ENCODE assay signal across 8 mouse cellular contexts in the genomic region with DNA sequence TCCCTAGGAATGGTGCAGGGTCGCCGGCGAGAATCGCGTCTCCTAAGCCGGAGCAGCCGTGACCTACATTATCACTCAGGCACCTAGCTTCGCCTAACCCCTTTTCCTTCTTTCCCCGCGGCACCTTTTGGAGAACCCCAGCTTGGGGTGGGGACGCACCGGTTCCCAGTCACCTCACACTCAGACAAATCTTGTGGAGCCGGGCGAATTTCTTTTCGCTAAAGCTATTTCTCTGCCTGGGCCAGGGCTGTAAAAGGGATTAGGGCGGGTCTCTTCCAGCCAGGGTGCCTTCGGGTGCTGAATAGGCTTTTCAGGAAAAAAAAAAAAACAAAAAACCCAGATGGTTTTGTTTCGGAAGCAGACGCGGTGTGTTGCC. TPM values are rescaled to one million over a fixed set of nuclear protein-coding genes. Genes with fewer than 3 reads are reported as not detected.
A peak's percentile ranks its signal among the peaks of the same experiment; 100 is the strongest.
DNase-seq lines count a peak whose midpoint lies in the region; ATAC-seq and TF ChIP-seq lines count a peak whose summit lies in the region.

No protein-coding gene starts in this region.

- no peak for TF ChIP-seq POLR2A in embryonic fibroblast, embryonic 13.5 days (IDR thresholded peaks at IDR 0.05; ENCODE audit: low read depth, low read length)

- no peak for TF ChIP-seq EP300 in stomach, postnatal 0 days (optimal IDR thresholded peaks at IDR 0.05)

- H3K36me3 ChIP-seq in stomach, postnatal 0 days (ENCODE audit: control insufficient read depth, insufficient read depth, low read length): no peaks in the 10 kb centered on the region

- H3K27me3 ChIP-seq in stomach, postnatal 0 days (ENCODE audit: control insufficient read depth, insufficient read depth, low read length): no peaks in the 10 kb centered on the region

- WGBS in stomach, postnatal 0 days: under 1% methylated on average over 20 of the region's 20 CpGs

- peak overlapping the region; percentile 65 for H3K9ac ChIP-seq in stomach, postnatal 0 days (ENCODE audit: low read length)

- no peak for ATAC-seq in stomach, postnatal 0 days (ENCODE audit: low FRiP score, low TSS enrichment)

- H3K4me2 ChIP-seq in stomach, postnatal 0 days (replicated peaks; ENCODE audit: low read depth): peak overlapping the region; percentile 97

- no peak for TF ChIP-seq CTCF in embryonic fibroblast, embryonic 13.5 days (IDR thresholded peaks at IDR 0.05; ENCODE audit: borderline replicate concordance, insufficient read depth, low read length)
- TF ChIP-seq CTCF in stomach, postnatal 0 days (IDR thresholded peaks at IDR 0.05; ENCODE audit: low read depth): no peak

- H3K27ac ChIP-seq in embryonic fibroblast, embryonic 13.5 days (ENCODE audit: insufficient read depth, low read length): no peak overlapping the region
- no peak overlapping the region for H3K27ac ChIP-seq in stomach, postnatal 0 days (replicated peaks)

- peak; percentile 12 to 30 for DNase-seq in layer of hippocampus, adult 18-20 months (ENCODE audit: low spot score in 2 of 2)
- DNase-seq in layer of hippocampus, adult 9-10 months (ENCODE audit: low spot score): no peak
- peak; percentile 14 for DNase-seq in adrenal gland, postnatal 14 days
- DNase-seq in induced T-regulatory cell, adult 2 months (ENCODE audit: low read depth): peak; percentile 11
- DNase-seq in lung, postnatal 4 days: peak; percentile 17 to 23
- peak; percentile 37 for DNase-seq in stomach, postnatal 0 days (ENCODE audit: low spot score)
- no peak for DNase-seq in adipocyte (ENCODE audit: low spot score)

- no peaks in the 10 kb centered on the region for H3K9me3 ChIP-seq in stomach, postnatal 0 days (ENCODE audit: control insufficient read depth, low read length)

- H3K4me1 ChIP-seq in embryonic fibroblast, embryonic 13.5 days (ENCODE audit: control insufficient read depth, insufficient read depth, low read length): peaks cover 7% of the 10 kb centered on the region; the same call in 1 of the 2 replicates
- H3K4me1 ChIP-seq in stomach, postnatal 0 days (replicated peaks; ENCODE audit: control insufficient read depth, insufficient read depth): no peaks in the 10 kb centered on the region; the same call in none of the 2 replicates

- peak overlapping the region; percentile 54 for H3K4me3 ChIP-seq in embryonic fibroblast, embryonic 13.5 days (ENCODE audit: insufficient read depth, low read length)
- H3K4me3 ChIP-seq in stomach, postnatal 0 days (ENCODE audit: low read depth, low read length): peak overlapping the region; percentile 68

RNA-seq across cellular contexts. Expression of a gene that starts 0.6 kb away (rescaled TPM):
- total RNA-seq in layer of hippocampus, adult 18-20 months (2021): 1 to 10 TPM; 7.7 to 9.0 TPM
- total RNA-seq in adrenal gland, postnatal 14 days (2021): 7.8 and 7.9 TPM in 2 replicates
- 0.39 and 0.48 TPM in 2 replicates for polyA plus RNA-seq in embryonic fibroblast, embryonic 13.5 days (2011; ENCODE audit: insufficient read length, low read depth, missing spikeins)
- polyA plus RNA-seq in stomach, postnatal 0 days (2015; fragmentation: Nextera tagmentation; extraction: Ambion mirVana): 14.0 TPM in 2 replicates

Comparison
In these comparisons a context has a peak if more than half of its experiments do, and no peak if none do; other contexts are left out.
1. DNase-seq: peak in layer of hippocampus, adult 18-20 months (2 of 2), adrenal gland, postnatal 14 days (single experiment), induced T-regulatory cell, adult 2 months (single experiment), lung, postnatal 4 days (2 of 2) and stomach, postnatal 0 days (single experiment); none in layer of hippocampus, adult 9-10 months (single experiment) and adipocyte (single experiment).